Mouse (Mus musculus) heart, embryonic 13.5 days (tissue): Measurements from ENCODE around the gene Ppid. TPM values are rescaled to one million over a fixed set of nuclear protein-coding genes. Genes with fewer than 3 reads are reported as not detected.

ENCODE experiments used
- ATAC-seq: fragments of 200-750 bp; cut with Nextera tagmentation; 2 replicates; pipeline ENCODE4 v1.8.0; 2017; ENCODE audit warnings: moderate TSS enrichment; ENCODE audit not compliant: insufficient number of reproducible peaks, low FRiP score, low TSS enrichment; ENCODE audit errors: extremely low read depth
- H3K27ac ChIP-seq: fragments of 300-500 bp; sonication (generic); replicated peaks from 2 replicates; pipeline ENCODE4 v1.5.1; 2015; ENCODE audit warnings: moderate library complexity, mild to moderate bottlenecking, inconsistent platforms
- H3K27me3 ChIP-seq: fragments of 300-500 bp; sonication (generic); replicated peaks from 2 replicates; pipeline ENCODE4 v1.6.1; 2015; ENCODE audit warnings: mild to moderate bottlenecking, inconsistent platforms
- H3K36me3 ChIP-seq: fragments of 300-500 bp; sonication (generic); 2 replicates; pipeline ENCODE4 v1.6.1; 2015; ENCODE audit warnings: mild to moderate bottlenecking, inconsistent platforms
- H3K4me1 ChIP-seq: fragments of 300-500 bp; sonication (generic); 2 replicates; pipeline ENCODE4 v1.6.1; 2015; ENCODE audit warnings: inconsistent platforms
- H3K4me2 ChIP-seq: fragments of 300-500 bp; sonication (generic); 2 replicates; pipeline ENCODE4 v1.6.1; 2015; ENCODE audit warnings: inconsistent platforms, mild to moderate bottlenecking, moderate library complexity
- H3K4me3 ChIP-seq: fragments of 300-500 bp; sonication (generic); 2 replicates; pipeline ENCODE4 v1.5.1; 2015; ENCODE audit warnings: moderate library complexity, mild to moderate bottlenecking, inconsistent platforms
- H3K9ac ChIP-seq: fragments of 300-500 bp; sonication (generic); 2 replicates; pipeline ENCODE4 v1.6.1; 2015; ENCODE audit warnings: inconsistent platforms, mild to moderate bottlenecking, moderate library complexity
- H3K9me3 ChIP-seq: fragments of 300-500 bp; sonication (generic); 2 replicates; pipeline ENCODE4 v1.6.1; 2016; ENCODE audit warnings: inconsistent platforms
- WGBS: fragments of 180-500 bp; shearing (Covaris S2); methylation state at CpG from one replicate; pipeline ENCODE4 v1.1.7; 2015; ENCODE audit warnings: mixed read lengths; 5-methylcytosine and 5-hydroxymethylcytosine counted together
- polyA plus RNA-seq: library from polyadenylated mRNA; unstranded; fragments of >200 nt; fragmentation: Nextera tagmentation; extraction: Ambion mirVana; gene quantifications from 2 replicates; pipeline ENCODE4 v1.2.1, GENCODE M21; 2015

Ppid gene
- polyA plus RNA-seq, 1 experiment from 2014 or later, result 98.8 TPM

GRCm38 (mm10) chr3:79575576-79576467 lies 15.3 kb upstream of the Ppid start:
- Histone ChIP-seq H3K27me3 (no peaks in the 10 kb centered on the region), H3K4me1 (peaks cover 9% of the 10 kb centered on the region), H3K36me3 (no peaks in the 10 kb centered on the region), H3K9me3 (no peaks in the 10 kb centered on the region), H3K4me2 (peak overlapping the region; percentile 45), H3K4me3 (no peak overlapping the region), H3K9ac (no peak overlapping the region), H3K27ac (no peak overlapping the region)
- ATAC-seq, result no peak
- whole genome bisulfite sequencing, result 36% methylated on average over 10 of the region's 10 CpGs

DNA sequence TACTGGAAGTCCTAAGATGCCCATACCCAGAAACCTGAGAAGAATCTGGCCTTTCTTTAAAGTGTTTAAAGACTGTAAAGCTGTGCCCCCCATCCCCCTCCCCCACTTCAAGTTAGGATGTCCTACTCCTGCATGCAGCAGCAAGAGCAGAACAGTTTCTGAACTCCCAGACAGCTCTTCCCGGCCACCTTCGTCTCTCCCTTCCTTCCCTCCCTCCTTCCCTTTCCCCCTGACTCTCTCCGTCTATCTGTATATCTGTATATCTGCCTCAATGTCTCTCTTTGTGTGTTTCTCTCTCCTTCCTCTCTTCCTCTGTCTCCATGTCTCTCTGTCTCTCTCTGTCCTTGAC lies 14.7 kb upstream of the Ppid start:
- Histone ChIP-seq H3K36me3 (no peaks in the 10 kb centered on the region), H3K9me3 (no peaks in the 10 kb centered on the region), H3K9ac (peak overlapping the region; percentile 37; the same call in 1 of the 2 replicates), H3K4me1 (peaks cover 9% of the 10 kb centered on the region), H3K27ac (no peak overlapping the region), H3K4me2 (peak overlapping the region; percentile 45), H3K27me3 (no peaks in the 10 kb centered on the region), H3K4me3 (no peak overlapping the region)
- ATAC-seq, result no peak
- 10% methylated on average over 3 of the region's 3 CpGs for WGBS

DNA sequence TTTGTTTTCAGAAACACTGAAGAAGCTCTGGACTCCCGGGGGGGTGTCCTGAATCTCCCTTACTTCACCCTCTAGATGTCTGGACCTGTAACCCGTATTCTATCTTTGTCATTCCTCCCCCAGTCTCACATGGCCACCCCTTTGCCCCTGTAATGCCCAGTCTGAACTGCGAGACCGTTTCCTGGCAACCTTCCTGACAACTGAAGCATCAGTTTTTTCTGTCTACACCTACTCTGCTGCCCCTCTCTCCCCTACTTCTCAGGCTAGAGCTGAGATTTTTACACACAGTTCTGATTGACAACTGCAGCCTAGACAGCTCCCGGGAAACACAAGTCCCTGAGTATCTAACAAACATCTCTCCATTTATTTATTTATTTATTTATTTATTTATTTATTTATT lies 14.3 kb upstream of the Ppid start:
- Histone ChIP-seq H3K4me1 (peaks cover 9% of the 10 kb centered on the region), H3K27me3 (no peaks in the 10 kb centered on the region), H3K4me2 (peak overlapping the region; percentile 45), H3K9ac (peak overlapping the region; percentile 37), H3K36me3 (no peaks in the 10 kb centered on the region), H3K4me3 (no peak overlapping the region), H3K27ac (no peak overlapping the region), H3K9me3 (no peaks in the 10 kb centered on the region)
- no peak for ATAC-seq
- 19% methylated on average over 5 of the region's 5 CpGs for WGBS

GRCm38 (mm10) chr3:79577606-79578005 lies 13.5 kb upstream of the Ppid start:
- 62% methylated on average over 6 of the region's 6 CpGs for WGBS
- Histone ChIP-seq H3K36me3 (no peaks in the 10 kb centered on the region), H3K9ac (no peak overlapping the region), H3K9me3 (no peaks in the 10 kb centered on the region), H3K27ac (no peak overlapping the region), H3K4me1 (peaks cover 9% of the 10 kb centered on the region), H3K4me3 (no peak overlapping the region), H3K4me2 (no peak overlapping the region), H3K27me3 (no peaks in the 10 kb centered on the region)
- no peak for ATAC-seq

GRCm38 (mm10) chr3:79578164-79578563 lies 13.0 kb upstream of the Ppid start:
- ATAC-seq, result no peak
- H3K36me3 ChIP-seq, result no peaks in the 10 kb centered on the region
- H3K4me3 ChIP-seq, result no peak overlapping the region
- no peaks in the 10 kb centered on the region for H3K27me3 ChIP-seq
- no peaks in the 10 kb centered on the region for H3K9me3 ChIP-seq
- H3K9ac ChIP-seq, result no peak overlapping the region
- H3K27ac ChIP-seq, result no peak overlapping the region
- no peak overlapping the region for H3K4me2 ChIP-seq
- H3K4me1 ChIP-seq, result peaks cover 9% of the 10 kb centered on the region
- WGBS, result 77% methylated on average over 6 of the region's 6 CpGs

- ATAC-seq, result no peak
- no peaks in the 10 kb centered on the region for H3K9me3 ChIP-seq
- no peak overlapping the region for H3K4me3 ChIP-seq
- no peaks in the 10 kb centered on the region for H3K27me3 ChIP-seq
- no peaks in the 10 kb centered on the region for H3K36me3 ChIP-seq
- no peak overlapping the region for H3K4me2 ChIP-seq
- 57% methylated on average over 5 of the region's 5 CpGs for WGBS
- no peak overlapping the region for H3K27ac ChIP-seq
- peaks cover 9% of the 10 kb centered on the region for H3K4me1 ChIP-seq
- no peak overlapping the region for H3K9ac ChIP-seq
Measured at GRCm38 (mm10) chr3:79579891-79580575, 11.1 kb upstream of the Ppid start.

DNA sequence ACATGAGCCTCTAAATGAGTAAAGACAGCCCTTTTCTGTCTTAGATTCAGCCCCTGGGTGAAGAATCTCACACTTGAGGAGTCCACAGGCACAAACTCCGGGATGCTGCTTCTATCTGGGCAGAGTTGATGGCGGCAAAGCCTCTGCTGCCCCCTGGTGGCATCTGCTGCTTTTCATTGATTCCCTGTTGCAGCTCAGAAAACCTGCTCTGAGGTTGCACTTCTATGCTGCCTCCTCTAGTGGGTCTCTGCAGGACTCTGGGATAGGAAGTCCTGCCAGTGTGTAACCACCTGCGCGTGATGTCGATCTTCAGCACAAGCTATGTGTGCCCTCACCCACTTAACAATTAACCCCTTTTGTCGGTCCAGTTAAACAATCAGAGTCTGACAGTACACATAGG lies 4.3 kb upstream of the Ppid start:
- Histone ChIP-seq H3K4me1 (peaks cover 4% of the 10 kb centered on the region), H3K4me3 (no peak overlapping the region), H3K27ac (no peak overlapping the region), H3K4me2 (0 out of 2 replicates have a peak overlapping the region, but pooled peaks have one; percentile 27), H3K36me3 (no peaks in the 10 kb centered on the region), H3K9me3 (no peaks in the 10 kb centered on the region), H3K9ac (no peak overlapping the region), H3K27me3 (no peaks in the 10 kb centered on the region)
- 3% methylated on average over 6 of the region's 6 CpGs for WGBS
- ATAC-seq, result no peak; the same call in 1 of the 2 replicates

GRCm38 (mm10) chr3:79589671-79590070 lies 1.5 kb upstream of the Ppid start:
- no peaks in the 10 kb centered on the region for H3K9me3 ChIP-seq
- no peak overlapping the region for H3K9ac ChIP-seq
- peaks cover 17% of the 10 kb centered on the region for H3K4me1 ChIP-seq
- no peak for ATAC-seq
- H3K4me2 ChIP-seq, result no peak overlapping the region
- H3K4me3 ChIP-seq, result no peak overlapping the region
- peaks cover 13% of the 10 kb centered on the region for H3K36me3 ChIP-seq
- 78% methylated on average over 2 of the region's 2 CpGs for WGBS
- H3K27ac ChIP-seq, result no peak overlapping the region
- no peaks in the 10 kb centered on the region for H3K27me3 ChIP-seq

DNA sequence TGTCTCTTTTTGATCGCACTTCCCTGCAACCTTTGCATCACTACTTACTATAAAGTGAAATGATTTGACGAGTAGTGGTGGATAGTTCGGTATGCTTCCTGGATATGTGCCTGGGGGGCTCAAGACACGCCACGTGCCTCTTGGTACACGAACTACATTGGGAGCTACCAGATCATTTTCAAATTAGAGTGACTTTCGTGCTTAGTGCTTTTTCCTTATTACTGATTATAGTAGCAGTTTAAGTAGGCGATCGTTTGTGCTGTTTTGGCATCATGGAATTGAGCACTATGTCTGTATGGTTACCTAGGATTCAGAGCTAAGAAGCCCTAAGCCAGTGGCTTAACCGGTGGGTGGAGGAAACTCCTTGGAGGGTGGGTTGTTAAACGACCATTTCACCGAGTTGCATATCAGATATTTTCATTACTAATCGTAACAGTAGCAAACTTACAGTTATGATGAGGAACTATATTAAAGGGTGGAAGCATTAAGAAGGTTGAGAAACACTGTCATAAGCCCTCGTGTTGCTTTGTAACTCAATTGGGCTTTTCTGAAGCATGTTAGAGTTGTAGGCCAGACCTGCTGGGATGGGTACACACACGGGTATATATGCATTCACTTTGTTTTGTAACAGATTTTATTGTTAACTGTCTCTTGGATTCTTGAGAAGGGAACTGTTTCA lies 790 bp downstream of the Ppid start:
- H3K9me3 ChIP-seq, result no peaks in the 10 kb centered on the region
- peak overlapping the region; percentile 91 for H3K4me2 ChIP-seq
- WGBS, result 2% methylated on average over 15 of the region's 15 CpGs
- peak overlapping the region; percentile 85 for H3K27ac ChIP-seq
- no peak for ATAC-seq
- H3K27me3 ChIP-seq, result no peaks in the 10 kb centered on the region
- peaks cover 34% of the 10 kb centered on the region for H3K36me3 ChIP-seq
- H3K4me1 ChIP-seq, result peaks cover 17% of the 10 kb centered on the region
- H3K9ac ChIP-seq, result peak overlapping the region; percentile 88
- H3K4me3 ChIP-seq, result peak overlapping the region; percentile 91

DNA sequence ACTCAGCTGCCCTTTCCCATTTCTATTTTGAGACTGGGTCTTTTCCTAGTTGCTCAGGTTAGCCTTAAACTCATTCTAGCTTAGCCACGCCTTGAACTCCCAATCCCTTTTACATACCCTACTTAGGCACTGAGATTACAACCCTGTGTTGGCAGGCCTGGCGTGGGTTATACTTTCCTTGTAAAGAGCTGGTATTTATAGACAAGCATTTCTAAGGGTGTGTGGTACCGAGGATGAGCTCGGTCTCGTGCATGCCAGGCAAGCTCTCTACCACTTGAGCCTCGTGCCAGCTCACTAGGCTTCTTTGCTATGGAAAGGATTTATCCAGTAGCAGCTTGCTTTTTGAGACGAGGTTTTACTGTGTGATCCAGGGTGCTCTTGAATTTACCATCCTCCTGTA lies 4.3 kb downstream of the Ppid start:
- Histone ChIP-seq H3K9ac (no peak overlapping the region), H3K4me1 (peaks cover 17% of the 10 kb centered on the region), H3K4me3 (no peak overlapping the region), H3K36me3 (peaks cover 67% of the 10 kb centered on the region), H3K9me3 (no peaks in the 10 kb centered on the region), H3K27me3 (no peaks in the 10 kb centered on the region), H3K4me2 (no peak overlapping the region), H3K27ac (no peak overlapping the region)
- 73% methylated on average over 7 of the region's 7 CpGs for WGBS
- no peak for ATAC-seq

GRCm38 (mm10) chr3:79609886-79610285 lies 18.7 kb downstream of the Ppid start:
- Histone ChIP-seq H3K4me3 (no peak overlapping the region), H3K9ac (no peak overlapping the region), H3K9me3 (peaks cover 3% of the 10 kb centered on the region; the same call in 1 of the 2 replicates), H3K4me2 (no peak overlapping the region), H3K4me1 (no peaks in the 10 kb centered on the region), H3K27me3 (no peaks in the 10 kb centered on the region), H3K36me3 (peaks cover 84% of the 10 kb centered on the region), H3K27ac (no peak overlapping the region)
- WGBS, result 87% methylated on average over 2 of the region's 2 CpGs
- ATAC-seq, result no peak
